25 mouse cellular contexts compared by ENCODE assay signal in the genomic region with DNA sequence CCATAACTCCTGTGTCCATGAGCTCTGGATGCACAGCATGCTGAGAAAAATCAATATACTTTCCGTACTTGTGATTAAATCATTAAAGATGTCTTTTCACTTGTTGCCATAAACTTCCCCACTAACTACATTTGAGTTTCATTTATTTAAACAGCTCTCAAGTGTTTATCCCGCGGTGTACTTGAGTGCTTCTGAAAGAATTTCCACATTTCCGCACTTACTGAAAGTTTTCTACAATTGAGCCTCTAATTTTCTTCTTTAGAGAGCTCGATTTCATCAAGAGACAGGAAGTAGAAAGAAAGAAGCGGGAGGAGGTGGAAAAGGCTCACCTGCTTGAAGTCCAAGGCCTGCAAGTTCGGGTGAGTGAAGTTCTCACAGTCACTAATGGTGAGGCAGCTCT.
"Had no signal": no experiment of that assay in that cellular context is flagged by ENCODE, and none has a peak within 500 bp of the region (broad histone marks: within the 10 kb centered on the region; RNA-seq: fewer than 3 reads in every experiment).

No protein-coding gene starts in this region.

- ATAC-seq: hindbrain, embryonic 16.5 days; inflammation-experienced regulatory T-cells, adult 6 months; intestine, embryonic 15.5 days; intestine, postnatal 0 days had no signal

- H3K9ac ChIP-seq: heart, embryonic 13.5 days; heart, embryonic 15.5 days; hindbrain, embryonic 12.5 days; hindbrain, embryonic 14.5 days; intestine, embryonic 15.5 days; limb, embryonic 12.5 days had no signal

- H3K9me3 ChIP-seq: heart, embryonic 13.5 days; heart, embryonic 15.5 days; hindbrain, embryonic 10.5 days; hindbrain, embryonic 12.5 days; intestine, embryonic 15.5 days; limb, embryonic 10.5 days; limb, embryonic 12.5 days had no signal

- H3K4me2 ChIP-seq: heart, embryonic 11.5 days; heart, embryonic 13.5 days; heart, embryonic 15.5 days; hindbrain, embryonic 12.5 days; hindbrain, embryonic 14.5 days; intestine, embryonic 15.5 days; limb, embryonic 12.5 days had no signal

- H3K27ac ChIP-seq: gastrocnemius, adult 2 months; heart, adult 2 months; heart, embryonic 13.5 days; heart, embryonic 15.5 days; hindbrain, embryonic 12.5 days; hindbrain, embryonic 14.5 days; intestine, embryonic 15.5 days; layer of hippocampus, adult 2 months; left cerebral cortex, adult 2 months; limb, embryonic 12.5 days had no signal

- H3K27me3 ChIP-seq: heart, embryonic 13.5 days; heart, embryonic 15.5 days; hindbrain, embryonic 12.5 days; intestine, embryonic 15.5 days; limb, embryonic 12.5 days had no signal

- H3K4me3 ChIP-seq: gastrocnemius, adult 2 months; heart, adult 2 months; heart, embryonic 13.5 days; heart, embryonic 15.5 days; hindbrain, embryonic 10.5 days; hindbrain, embryonic 12.5 days; intestine, embryonic 15.5 days; layer of hippocampus, adult 2 months; left cerebral cortex, adult 2 months; limb, embryonic 10.5 days; limb, embryonic 12.5 days had no signal

- H3K36me3 ChIP-seq: heart, embryonic 15.5 days; intestine, embryonic 15.5 days had no signal

- DNase-seq: gastrocnemius, adult 2 months; gastrocnemius, postnatal 10 days; gastrocnemius, postnatal 25 days; heart, adult 2 months; heart, postnatal 4 days; kidney, adult 18-20 months; kidney, adult 8-10 months; kidney, postnatal 10 days; kidney, postnatal 25 days; kidney, postnatal 4 days; liver had no signal
